Mouse (Mus musculus): ENCODE results near the gene Fmn2.

The Fmn2 gene

DNA sequence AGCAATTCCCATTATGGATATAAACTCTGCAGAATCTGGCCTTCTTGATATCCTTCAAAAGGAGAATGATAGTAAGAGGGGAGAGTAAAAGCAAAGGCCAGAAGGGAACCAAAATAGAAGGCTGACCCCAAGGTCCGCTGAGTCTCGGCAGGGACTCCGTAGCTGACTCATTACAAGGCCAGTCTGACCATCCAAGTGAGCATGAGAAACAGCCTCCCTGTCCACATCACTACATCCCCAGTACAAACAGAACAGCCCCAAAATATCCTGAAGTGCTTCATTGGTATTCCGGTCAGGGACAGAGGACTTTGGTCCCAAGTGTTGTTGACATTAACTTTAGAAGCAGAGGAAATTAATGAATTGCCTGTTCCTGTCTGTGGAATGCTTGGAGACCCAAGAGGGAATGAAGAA, 270.3 kb downstream of the Fmn2 start:
- TF ChIP-seq GATA4 (IDR thresholded peaks at IDR 0.05; ENCODE audit: insufficient replicate concordance, low read length): no peak

DNA sequence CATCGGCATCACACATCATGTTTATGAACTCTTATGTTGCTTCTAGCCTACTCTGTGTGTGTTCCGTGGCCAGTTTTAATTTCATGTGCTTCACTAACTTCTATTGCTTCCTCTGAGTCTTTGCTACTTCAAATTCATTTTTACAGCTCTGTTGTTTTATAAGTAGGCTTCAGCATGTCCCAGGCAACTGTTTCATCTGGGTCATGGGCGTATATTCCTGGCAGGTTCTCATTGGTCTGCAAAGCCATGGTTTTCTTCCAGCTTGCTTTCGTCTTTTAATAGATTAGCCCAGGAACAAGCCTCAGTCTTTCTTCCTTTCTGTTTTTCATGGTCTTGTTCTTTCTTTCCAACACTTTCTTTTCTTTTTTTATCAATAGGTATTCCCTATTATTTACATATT, 279.4 kb downstream of the Fmn2 start:
- TF ChIP-seq GATA4 (IDR thresholded peaks at IDR 0.05; ENCODE audit: insufficient replicate concordance, low read length): no peak

DNA sequence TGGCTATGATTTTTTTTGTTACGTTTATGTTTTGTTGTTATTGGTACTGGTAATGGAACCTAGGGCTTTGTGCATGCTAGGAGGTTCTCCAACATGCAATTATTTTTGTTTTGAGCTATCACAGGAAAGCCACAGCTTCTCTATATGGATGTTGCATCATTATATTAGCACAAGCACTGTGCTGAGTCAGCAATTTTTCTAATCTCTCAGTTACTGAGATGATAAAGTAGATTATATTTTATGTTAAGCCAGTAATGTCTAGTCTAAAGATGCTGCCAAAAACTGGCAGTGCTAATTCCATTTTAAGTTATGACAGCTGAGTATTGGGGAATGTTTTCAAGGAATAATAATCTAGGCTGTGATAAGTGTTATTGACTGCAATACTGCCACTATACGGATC, 287.0 kb downstream of the Fmn2 start:
- TF ChIP-seq GATA4 (IDR thresholded peaks at IDR 0.05; ENCODE audit: insufficient replicate concordance, low read length): no peak

DNA sequence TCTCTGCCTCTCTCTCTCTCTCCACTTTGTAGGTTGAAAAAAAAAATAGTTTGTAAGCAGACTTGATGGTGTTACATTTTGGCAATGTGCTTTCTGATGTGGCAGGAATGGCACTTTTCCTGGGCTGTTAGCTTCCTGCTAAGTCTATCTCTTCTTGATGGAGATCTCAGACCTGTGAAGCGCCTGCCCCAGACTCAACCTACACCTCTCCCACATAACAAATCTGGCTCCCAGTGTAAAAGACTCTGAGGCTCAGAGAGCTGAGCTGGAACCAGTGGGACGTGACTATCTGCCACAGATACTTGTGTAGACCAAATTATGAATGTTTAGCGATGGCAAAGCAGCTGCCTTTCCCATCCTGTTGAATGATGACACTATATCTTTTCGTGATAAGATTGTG, 310.2 kb downstream of the Fmn2 start:
- TF ChIP-seq GATA4 (IDR thresholded peaks at IDR 0.05; ENCODE audit: insufficient replicate concordance, low read length): no peak

DNA sequence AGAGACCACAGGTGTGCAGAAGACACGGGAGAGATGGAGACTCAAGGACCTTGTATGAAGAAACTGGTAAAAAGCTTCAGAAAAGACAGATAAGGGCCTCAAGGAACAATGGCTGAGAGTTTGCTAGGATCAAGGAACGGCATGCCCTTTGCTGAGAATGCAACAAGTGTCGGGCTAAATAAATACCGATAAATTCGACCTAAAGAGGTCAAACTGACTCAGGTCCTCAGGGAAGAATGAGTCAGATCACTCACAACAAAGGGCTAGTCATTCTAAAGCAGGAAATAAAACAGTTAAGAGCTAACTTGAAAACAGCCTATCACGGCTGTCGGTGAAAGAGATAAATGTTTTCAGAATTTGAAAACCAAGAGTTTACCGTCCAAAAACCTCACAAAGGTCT, 324.9 kb downstream of the Fmn2 start:
- TF ChIP-seq GATA4 (IDR thresholded peaks at IDR 0.05; ENCODE audit: insufficient replicate concordance, low read length): no peak

DNA sequence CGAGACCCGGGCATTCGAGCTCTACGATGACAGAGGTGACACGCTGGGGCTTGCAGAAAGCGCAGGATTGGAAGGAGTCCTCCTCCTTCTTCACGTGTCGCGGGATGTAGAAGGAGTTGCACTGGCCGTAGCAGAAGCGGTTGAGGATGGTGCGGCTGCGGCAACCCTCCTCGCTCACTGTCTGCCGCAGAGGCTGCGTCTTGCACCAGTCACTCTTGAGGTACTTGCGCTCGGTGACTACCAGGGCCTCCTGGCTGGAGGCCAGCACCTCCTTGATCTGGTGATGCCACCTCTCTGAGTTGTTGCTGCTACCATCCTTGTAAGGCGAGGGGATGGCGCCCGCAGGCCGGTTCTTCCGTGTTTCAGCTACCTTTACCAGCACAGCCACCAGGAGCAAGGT, 335.2 kb downstream of the Fmn2 start:
- no peak for TF ChIP-seq GATA4 (IDR thresholded peaks at IDR 0.05; ENCODE audit: insufficient replicate concordance, low read length)

DNA sequence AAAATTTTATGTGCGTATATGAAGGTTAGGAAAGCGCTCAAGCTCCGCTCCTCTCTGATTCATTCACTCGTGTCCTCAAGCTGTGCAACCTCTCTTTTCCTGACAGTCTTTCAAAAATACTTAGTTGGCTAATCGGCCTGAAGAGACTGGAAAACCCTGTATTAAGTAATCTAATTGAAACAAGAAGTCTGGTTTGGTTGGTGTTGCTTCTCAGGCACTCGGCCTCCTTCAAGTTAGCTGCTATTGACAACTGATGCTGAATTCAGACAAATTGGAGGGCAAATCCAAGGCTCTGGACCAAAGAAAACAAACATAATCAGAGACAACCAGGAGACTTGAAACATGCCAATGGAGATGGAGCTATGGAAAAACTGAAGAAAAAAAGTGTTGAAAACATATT, 343.2 kb downstream of the Fmn2 start:
- TF ChIP-seq GATA4 (IDR thresholded peaks at IDR 0.05; ENCODE audit: insufficient replicate concordance, low read length): no peak

DNA sequence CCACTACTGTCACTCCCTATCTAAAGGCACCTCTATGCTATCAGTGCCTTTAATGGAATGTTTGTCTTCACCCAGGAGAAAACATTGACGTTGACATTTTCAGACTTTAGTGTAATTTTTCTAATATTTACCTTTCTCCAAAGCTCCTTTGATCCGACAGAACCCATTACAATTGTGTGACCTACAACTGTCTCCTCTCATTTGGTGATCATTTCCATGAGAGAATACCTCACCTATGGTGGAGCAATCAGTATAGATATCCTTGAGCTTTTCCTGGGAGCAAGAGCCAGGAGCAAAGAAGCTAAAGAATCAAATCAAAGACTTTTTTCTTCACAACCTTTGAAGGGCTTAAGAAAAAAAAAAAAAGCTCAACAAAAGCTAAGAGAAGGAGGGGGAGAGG, 354.6 kb downstream of the Fmn2 start:
- no peak for TF ChIP-seq GATA4 (IDR thresholded peaks at IDR 0.05; ENCODE audit: insufficient replicate concordance, low read length)

DNA sequence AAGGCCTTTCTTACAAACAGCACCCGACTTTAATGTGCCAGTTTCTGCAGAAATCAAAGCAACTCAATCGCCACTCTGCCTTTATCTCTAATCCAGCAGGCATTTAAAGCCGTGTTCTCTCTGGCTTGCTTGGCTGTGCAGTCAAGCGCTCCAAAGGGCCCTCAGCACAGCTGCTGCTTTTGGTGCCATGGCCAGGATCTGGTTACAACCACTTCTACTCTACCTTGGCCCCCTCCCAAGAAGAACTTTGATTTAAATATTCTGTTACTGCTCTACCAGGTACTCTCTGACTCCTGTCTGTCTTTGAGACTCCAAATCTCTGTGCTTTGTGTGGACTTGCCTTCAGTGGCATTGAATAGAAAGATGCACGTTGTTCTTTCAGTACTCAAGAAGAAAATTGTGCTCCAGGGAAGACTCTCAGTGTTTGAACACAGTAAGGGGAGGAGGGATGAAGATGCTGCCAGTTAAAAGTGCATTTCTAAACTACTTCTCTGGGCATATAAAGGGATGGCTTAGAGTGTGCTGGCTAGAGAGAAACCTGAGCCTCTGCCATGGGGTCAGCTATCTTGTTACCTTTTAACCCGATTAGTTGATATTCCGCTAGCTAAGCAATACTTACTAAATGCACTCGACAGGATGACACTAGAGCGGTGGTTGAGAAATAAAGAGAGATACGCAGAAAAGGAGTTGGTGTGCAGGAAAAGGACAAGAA, 358.9 kb downstream of the Fmn2 start:
- no peak for TF ChIP-seq GATA4 (IDR thresholded peaks at IDR 0.05; ENCODE audit: insufficient replicate concordance, low read length)
